Mouse (Mus musculus) midbrain, embryonic 14.5 days (tissue): ENCODE data around the gene Rab20. TPM values are rescaled to one million over a fixed set of nuclear protein-coding genes. Genes with fewer than 3 reads are reported as not detected.
"Not testable (repeated sequence)": the region's sequence is repeated elsewhere in the genome, so short reads cannot be mapped to it uniquely, and the experiment has no call there.

Experiments
- ATAC-seq: fragments of 200-750 bp; cut with Nextera tagmentation; 2 replicates; pipeline ENCODE4 v1.8.0; 2017; ENCODE audit warnings: moderate number of reproducible peaks, moderate library complexity; ENCODE audit not compliant: low FRiP score, low TSS enrichment
- DNase-seq: peaks from one replicate; pipeline ENCODE4 v3.0.0-alpha.2; 2015
- H3K27ac ChIP-seq: fragments of 300-500 bp; sonication (generic); replicated peaks from 2 replicates; pipeline ENCODE4 v1.5.1; 2014; ENCODE audit warnings: mild to moderate bottlenecking, low read depth, low read length, moderate library complexity
- H3K27me3 ChIP-seq: fragments of 300-500 bp; sonication (generic); 2 replicates; pipeline ENCODE4 v1.6.1; 2014; ENCODE audit warnings: low read length, control low read depth, mixed read lengths; ENCODE audit not compliant: control insufficient read depth, insufficient read depth
- H3K36me3 ChIP-seq: fragments of 300-500 bp; sonication (generic); 2 replicates; pipeline ENCODE4 v1.6.1; 2014; ENCODE audit warnings: low read length, control low read depth; ENCODE audit not compliant: control insufficient read depth, insufficient read depth
- H3K4me1 ChIP-seq: fragments of 300-500 bp; sonication (generic); 2 replicates; pipeline ENCODE4 v1.6.1; 2014; ENCODE audit warnings: mild to moderate bottlenecking, antibody characterized with exemption, low read length, control low read depth; ENCODE audit not compliant: control insufficient read depth, insufficient read depth
- H3K4me2 ChIP-seq: fragments of 300-500 bp; sonication (generic); 2 replicates; pipeline ENCODE4 v1.6.1; 2014; ENCODE audit warnings: mild to moderate bottlenecking, low read length, moderate library complexity
- H3K4me3 ChIP-seq: fragments of 300-500 bp; sonication (generic); replicated peaks from 2 replicates; pipeline ENCODE4 v1.5.1; 2014; ENCODE audit warnings: low read depth, low read length
- H3K9ac ChIP-seq: fragments of 300-500 bp; sonication (generic); replicated peaks from 2 replicates; pipeline ENCODE4 v1.6.1; 2014; ENCODE audit warnings: mild to moderate bottlenecking, low read length, moderate library complexity
- H3K9me3 ChIP-seq: fragments of 300-500 bp; sonication (generic); 2 replicates; pipeline ENCODE4 v1.6.1; 2016; ENCODE audit warnings: low read length, control low read depth, mixed read lengths; ENCODE audit not compliant: control insufficient read depth
- WGBS: fragments of 180-500 bp; shearing (Covaris S2); extraction: QIAGEN DNeasy Blood & Tissue Kit; methylation state at CpG from one replicate; pipeline ENCODE4 v1.1.7; 2014; 5-methylcytosine and 5-hydroxymethylcytosine counted together
- polyA plus RNA-seq: library from polyadenylated mRNA; unstranded; fragments of >200 nt; fragmentation: Nextera tagmentation; extraction: Ambion mirVana; gene quantifications from 2 replicates; pipeline ENCODE4 v1.2.1, GENCODE M21; 2014

Rab20 gene
- polyA plus RNA-seq, 1 experiment from 2014 or later, result 0.25 TPM

DNA sequence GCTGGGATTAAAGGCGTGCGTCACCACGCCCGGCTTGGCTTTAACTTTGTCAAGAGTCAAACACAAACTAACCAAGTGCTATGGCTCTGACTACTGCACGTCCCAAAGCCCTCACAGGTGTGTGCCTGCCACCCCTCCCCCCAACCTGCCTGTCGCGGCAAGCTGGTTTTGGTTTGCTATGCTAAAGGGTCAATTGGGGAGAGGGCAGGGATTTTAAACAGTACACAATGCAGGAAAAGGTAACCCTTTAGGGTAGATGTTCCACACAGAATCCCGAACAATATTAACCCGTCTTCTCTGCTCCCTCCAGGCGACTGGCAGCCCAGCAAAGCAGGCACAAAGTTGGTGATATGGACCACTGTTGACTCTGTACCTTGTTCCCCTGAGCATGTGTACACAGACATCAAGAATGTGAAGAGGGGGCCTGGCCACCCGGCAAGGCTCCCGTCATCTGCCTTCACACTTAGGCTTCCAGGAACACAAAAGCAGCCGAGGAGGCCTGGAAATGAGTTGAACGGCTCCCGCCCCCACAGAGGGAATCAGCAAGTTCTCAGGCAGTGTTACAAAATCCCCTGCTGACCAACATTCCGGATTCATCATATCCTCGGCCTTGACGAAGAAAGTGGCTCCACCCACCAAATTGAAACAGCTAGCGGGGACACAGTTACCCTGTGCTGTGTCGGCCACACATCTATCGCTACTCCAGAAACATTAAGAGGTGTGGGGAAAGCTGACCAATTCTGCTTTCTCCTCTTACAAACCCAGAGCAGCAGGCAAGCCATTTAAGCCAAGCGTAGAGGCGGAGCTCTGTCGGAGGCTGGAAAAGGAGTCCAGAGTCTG lies 2.0 kb downstream of the Rab20 start:
- Histone ChIP-seq H3K4me3 (0 out of 2 replicates have a peak overlapping the region, but pooled peaks have one; percentile 5), H3K4me2 (peak overlapping the region; percentile 29; the same call in 1 of the 2 replicates), H3K4me1 (peaks cover 14% of the 10 kb centered on the region), H3K9me3 (no peaks in the 10 kb centered on the region), H3K27ac (no peak overlapping the region), H3K27me3 (peaks cover 58% of the 10 kb centered on the region), H3K36me3 (no peaks in the 10 kb centered on the region), H3K9ac (no peak overlapping the region)
- peak; percentile 37 for DNase-seq
- 9% methylated on average over 24 of the region's 24 CpGs for whole genome bisulfite sequencing
- no peak for ATAC-seq

DNA sequence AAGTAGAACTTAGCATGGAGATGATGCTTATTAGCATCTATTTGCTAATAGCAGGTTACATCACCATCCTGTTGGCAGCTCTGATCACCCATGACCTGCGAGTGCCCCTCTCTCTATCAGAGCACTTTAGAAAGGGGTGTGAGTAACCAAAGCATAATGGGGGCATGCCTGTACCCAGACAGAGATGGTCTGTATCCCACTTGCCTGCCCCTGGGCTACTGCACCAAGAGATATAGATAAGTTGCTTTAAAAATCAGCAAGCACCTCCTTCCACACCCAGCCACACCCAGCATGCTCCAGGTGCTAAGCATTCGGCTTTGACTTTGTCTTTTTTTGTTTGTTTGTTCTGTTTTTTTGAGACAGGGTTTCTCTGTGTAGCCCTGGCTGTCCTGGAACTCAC lies 2.6 kb downstream of the Rab20 start:
- 16% methylated on average over 2 of the region's 2 CpGs for WGBS
- peaks cover 56% of the 10 kb centered on the region for H3K27me3 ChIP-seq

DNA sequence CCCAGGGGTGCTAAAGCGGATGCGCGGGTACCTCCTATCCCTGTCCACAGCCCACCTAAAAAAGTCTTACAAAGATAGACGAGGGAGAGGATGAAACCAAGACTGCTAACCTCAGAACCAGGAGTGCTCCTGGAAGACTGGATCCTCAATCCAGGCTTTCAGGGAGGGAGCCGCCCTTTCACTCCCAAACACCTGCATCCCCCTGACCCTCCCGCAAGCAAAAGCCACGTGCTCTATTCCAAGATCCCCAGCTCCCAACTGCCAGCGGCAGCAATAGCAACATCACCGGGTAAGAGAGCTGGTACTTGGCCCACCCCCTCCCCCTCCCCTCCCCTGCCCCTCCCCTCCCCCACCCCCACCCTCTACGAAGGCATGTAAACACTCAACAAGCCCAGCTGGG lies 3.1 kb downstream of the Rab20 start:
- 7% methylated on average over 9 of the region's 10 CpGs for WGBS
- no peak overlapping the region for H3K4me2 ChIP-seq
- H3K27me3 ChIP-seq, result peaks cover 52% of the 10 kb centered on the region
- H3K4me3 ChIP-seq, result no peak overlapping the region
- DNase-seq, result no peak
- no peaks in the 10 kb centered on the region for H3K36me3 ChIP-seq
- peaks cover 14% of the 10 kb centered on the region for H3K4me1 ChIP-seq
- no peak overlapping the region for H3K27ac ChIP-seq
- no peak overlapping the region for H3K9ac ChIP-seq
- ATAC-seq, result no peak
- no peaks in the 10 kb centered on the region for H3K9me3 ChIP-seq

More for the DNA sequence above, 2.6 kb downstream of the Rab20 start:
- no peaks in the 10 kb centered on the region for H3K9me3 ChIP-seq
- no peak overlapping the region for H3K9ac ChIP-seq
- no peak overlapping the region for H3K27ac ChIP-seq
- no peak overlapping the region for H3K4me3 ChIP-seq
- DNase-seq, result no peak
- no peak overlapping the region for H3K4me2 ChIP-seq
- peaks cover 14% of the 10 kb centered on the region for H3K4me1 ChIP-seq
- ATAC-seq, result no peak
- H3K36me3 ChIP-seq, result no peaks in the 10 kb centered on the region

DNA sequence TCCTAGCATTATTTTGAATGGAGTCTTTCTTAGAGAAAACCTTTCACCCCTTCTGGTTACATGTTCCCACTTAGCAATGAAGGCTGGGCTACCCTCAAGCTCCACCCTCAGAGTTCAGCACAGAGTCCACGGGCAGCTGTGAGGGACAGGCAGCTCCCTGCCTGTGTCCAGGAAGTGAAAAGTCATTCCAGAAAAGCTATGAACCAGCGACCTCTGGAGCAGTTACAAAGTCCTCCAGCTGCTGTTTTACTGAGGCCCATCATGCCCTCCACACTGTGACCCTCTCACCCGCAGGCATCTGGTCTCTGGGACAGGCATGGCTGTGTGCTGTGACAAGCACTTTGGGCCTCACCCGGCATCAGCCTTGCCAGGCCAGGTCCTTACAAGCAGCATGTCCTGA lies 5.4 kb downstream of the Rab20 start:
- Histone ChIP-seq H3K9me3 (no peaks in the 10 kb centered on the region), H3K27me3 (peaks cover 33% of the 10 kb centered on the region), H3K4me1 (peaks cover 10% of the 10 kb centered on the region), H3K9ac (no peak overlapping the region), H3K4me3 (no peak overlapping the region), H3K36me3 (no peaks in the 10 kb centered on the region), H3K4me2 (no peak overlapping the region), H3K27ac (no peak overlapping the region)
- WGBS, result 48% methylated on average over 4 of the region's 4 CpGs
- DNase-seq (no peak), ATAC-seq (no peak)

DNA sequence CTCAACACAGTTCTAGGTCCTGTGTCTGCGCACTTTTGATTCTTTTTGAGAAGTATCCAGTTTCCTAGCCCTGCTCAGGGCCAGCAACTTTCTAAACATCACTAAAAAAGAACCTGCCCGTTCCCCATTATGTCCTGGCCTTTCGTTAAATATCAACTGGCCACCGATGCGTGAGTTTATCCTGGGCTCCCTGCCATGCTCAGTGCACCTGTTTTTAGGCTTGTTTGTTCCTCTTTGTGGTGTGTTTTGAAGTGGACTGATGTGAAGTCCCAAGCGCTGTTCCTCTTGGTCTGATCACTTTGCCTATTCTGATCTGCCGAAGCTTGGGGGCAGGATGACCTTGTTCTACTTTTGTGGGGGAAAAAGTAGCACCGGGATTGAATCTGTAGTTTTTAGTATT lies 7.2 kb downstream of the Rab20 start:
- Histone ChIP-seq H3K36me3 (no peaks in the 10 kb centered on the region), H3K4me2 (no peak overlapping the region), H3K4me3 (no peak overlapping the region), H3K27ac (no peak overlapping the region), H3K27me3 (peaks cover 17% of the 10 kb centered on the region), H3K4me1 (no peaks in the 10 kb centered on the region), H3K9me3 (no peaks in the 10 kb centered on the region), H3K9ac (no peak overlapping the region)
- ATAC-seq, result no peak
- no peak for DNase-seq
- 35% methylated on average over 8 of the region's 8 CpGs for WGBS

DNA sequence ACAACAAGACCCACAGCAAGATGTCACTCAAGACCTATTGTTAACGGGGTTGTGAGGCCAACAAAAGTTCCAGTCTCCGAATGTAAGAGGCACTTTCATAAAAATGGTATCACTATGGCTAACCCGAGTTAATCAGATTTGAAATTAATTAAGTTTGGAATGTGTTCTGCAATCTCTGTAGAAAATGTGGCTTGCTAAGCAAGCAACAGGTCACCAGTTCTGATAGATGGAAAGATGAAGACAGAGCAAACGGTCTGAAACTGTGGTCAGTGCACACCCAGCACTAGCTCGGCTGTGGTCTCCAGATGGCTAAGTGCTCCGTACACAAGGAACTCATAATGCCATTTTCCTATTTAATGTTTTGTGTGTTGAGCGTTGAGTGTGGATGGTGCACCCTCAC lies 7.8 kb downstream of the Rab20 start:
- H3K27me3 ChIP-seq, result peaks cover 11% of the 10 kb centered on the region
- H3K9me3 ChIP-seq, result no peaks in the 10 kb centered on the region
- H3K4me1 ChIP-seq, result no peaks in the 10 kb centered on the region
- no peak overlapping the region for H3K4me3 ChIP-seq
- no peak overlapping the region for H3K4me2 ChIP-seq
- H3K36me3 ChIP-seq, result no peaks in the 10 kb centered on the region
- DNase-seq (no peak), ATAC-seq (no peak)
- 73% methylated on average over 7 of the region's 7 CpGs for WGBS
- no peak overlapping the region for H3K9ac ChIP-seq
- no peak overlapping the region for H3K27ac ChIP-seq

DNA sequence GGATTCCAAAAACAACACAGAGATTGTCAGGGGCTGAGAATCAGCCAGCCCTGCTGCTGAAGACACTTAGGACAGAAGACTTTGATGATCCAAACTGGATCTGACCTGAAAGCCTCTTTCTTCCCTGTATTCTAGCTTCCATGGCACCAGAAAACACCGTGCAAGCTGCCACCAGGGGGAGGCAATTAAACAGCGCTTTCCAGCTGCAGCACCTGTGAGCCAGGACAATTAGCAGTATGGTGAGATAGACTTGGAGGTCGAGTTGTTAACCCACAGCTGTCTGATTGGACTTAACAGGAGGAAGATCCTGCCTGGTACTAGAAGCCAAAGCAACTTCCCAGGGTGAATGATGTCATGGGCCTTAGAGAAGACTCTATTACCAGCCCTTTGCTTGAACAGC lies 9.4 kb downstream of the Rab20 start:
- no peaks in the 10 kb centered on the region for H3K27me3 ChIP-seq
- 10% methylated on average over 3 of the region's 3 CpGs for WGBS
- H3K9me3 ChIP-seq, result no peaks in the 10 kb centered on the region
- H3K4me2 ChIP-seq, result no peak overlapping the region
- no peaks in the 10 kb centered on the region for H3K36me3 ChIP-seq
- H3K4me3 ChIP-seq, result no peak overlapping the region
- no peak overlapping the region for H3K9ac ChIP-seq
- H3K4me1 ChIP-seq, result no peaks in the 10 kb centered on the region
- no peak overlapping the region for H3K27ac ChIP-seq
- DNase-seq, result peak; percentile 75
- no peak for ATAC-seq

DNA sequence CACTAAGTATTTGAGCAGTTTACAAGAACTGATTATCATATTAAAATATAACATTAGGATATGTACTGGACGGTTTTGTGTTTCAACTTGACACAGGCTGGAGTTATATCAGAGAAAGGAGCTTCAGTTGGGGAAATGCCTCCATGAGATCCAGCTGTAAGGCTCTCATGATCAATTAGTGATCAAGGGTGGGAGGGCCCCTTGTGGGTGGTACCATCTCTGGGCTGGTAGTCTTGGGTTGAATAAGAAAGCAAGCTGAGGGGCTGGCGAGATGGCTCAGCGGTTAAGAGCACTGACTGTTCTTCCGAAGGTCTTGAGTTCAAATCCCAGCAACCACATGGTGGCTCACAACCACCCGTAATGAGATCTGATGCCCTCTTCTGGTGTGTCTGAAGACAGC lies 12.0 kb downstream of the Rab20 start:
- H3K36me3 ChIP-seq, H3K9ac ChIP-seq, H3K27ac ChIP-seq, H3K4me3 ChIP-seq, H3K4me1 ChIP-seq, H3K27me3 ChIP-seq, H3K4me2 ChIP-seq, ATAC-seq, DNase-seq, H3K9me3 ChIP-seq: not testable (repeated sequence)
- 70% methylated on average over 4 of the region's 5 CpGs for WGBS

DNA sequence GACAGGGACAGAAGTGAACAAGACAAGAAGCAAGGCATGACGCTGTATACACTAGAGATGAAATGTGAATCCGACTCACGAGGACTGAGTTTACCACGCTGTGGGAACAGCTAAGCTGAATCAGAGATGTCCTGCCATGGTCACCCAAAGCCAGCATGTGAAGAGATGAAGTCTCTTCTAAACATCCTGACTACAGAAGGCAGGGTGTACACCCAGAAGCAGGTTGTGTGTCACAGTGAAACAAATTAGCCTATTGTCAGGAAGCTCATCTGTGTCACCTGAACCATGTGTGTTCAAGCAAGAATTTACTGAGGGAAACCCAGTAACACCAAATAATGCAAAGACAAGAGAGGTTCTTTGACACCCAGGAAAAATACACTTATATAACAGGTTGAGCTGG lies 12.9 kb downstream of the Rab20 start:
- Histone ChIP-seq H3K4me3 (no peak overlapping the region), H3K27ac (no peak overlapping the region), H3K9ac (no peak overlapping the region), H3K9me3 (no peaks in the 10 kb centered on the region), H3K4me2 (no peak overlapping the region), H3K36me3 (no peaks in the 10 kb centered on the region), H3K27me3 (no peaks in the 10 kb centered on the region), H3K4me1 (no peaks in the 10 kb centered on the region)
- ATAC-seq (no peak), DNase-seq (no peak)
- 90% methylated on average over 4 of the region's 4 CpGs for WGBS
